Mouse (Mus musculus) olfactory bulb, adult 2 months (tissue): Measurements from ENCODE around the gene Ptpa.

Experiments
- CTCF ChIP-seq: fragments of 200-500 bp; IDR thresholded peaks from 2 replicates; pipeline ENCODE4 v1.5.1; 2012; ENCODE audit warnings: low read depth, mild to moderate bottlenecking, low read length, moderate library complexity; ENCODE audit not compliant: insufficient read depth
- POLR2A ChIP-seq: fragments of 200-500 bp; IDR thresholded peaks from 2 replicates; pipeline ENCODE4 v1.6.1; 2012; ENCODE audit warnings: mild to moderate bottlenecking, low read depth, low read length, moderate library complexity; ENCODE audit not compliant: insufficient read depth

GRCm38 (mm10) chr2:30419112-30419511, 3.3 kb downstream of the Ptpa start:
- TF ChIP-seq CTCF, result no peak
- TF ChIP-seq POLR2A, result no peak
